Mouse (Mus musculus) B cell, adult 2 months (primary cell): ENCODE data around the gene Acap3.

Source experiments
- DNase-seq, 2 experiments: peaks; one replicate each; pipeline ENCODE4 v3.0.0; 2022

The Acap3 gene

GRCm38 (mm10) chr4:155891551-155892001 lies at the start of gene Acap3, which contains the start of gene Pusl1:
Gene Acap3 (plus strand): TSS chr4:155891822.
Gene Pusl1 (minus strand): TSS chr4:155891781.
- DNase-seq, result peak; percentile 98

- no peak for DNase-seq
Measured at GRCm38 (mm10) chr4:155843231-155843630, 48.4 kb upstream of the Acap3 start.

- peak; percentile 97 to 99 for DNase-seq
Measured at GRCm38 (mm10) chr4:155846871-155847578, 44.6 kb upstream of the Acap3 start, which contains the start of gene Dvl1. Gene Dvl1 (plus strand): TSS chr4:155847402.

GRCm38 (mm10) chr4:155847591-155848352 lies 43.9 kb upstream of the Acap3 start:
- peak; percentile 31 to 42 for DNase-seq

GRCm38 (mm10) chr4:155848434-155849095 lies 43.1 kb upstream of the Acap3 start:
- no peak for DNase-seq

- no peak for DNase-seq
Measured at GRCm38 (mm10) chr4:155849391-155849790, 42.2 kb upstream of the Acap3 start.

- no peak for DNase-seq
Measured at GRCm38 (mm10) chr4:155849792-155850451, 41.7 kb upstream of the Acap3 start.

- DNase-seq, result no peak
Measured at GRCm38 (mm10) chr4:155851368-155851767, 40.3 kb upstream of the Acap3 start.

- DNase-seq, result no peak
Measured at GRCm38 (mm10) chr4:155851951-155852411, 39.6 kb upstream of the Acap3 start.

- DNase-seq, result no peak
Measured at GRCm38 (mm10) chr4:155853421-155853820, 38.2 kb upstream of the Acap3 start.

- DNase-seq, result no peak
Measured at GRCm38 (mm10) chr4:155854991-155855390, 36.6 kb upstream of the Acap3 start.

- DNase-seq, result no peak
Measured at GRCm38 (mm10) chr4:155856071-155856470, 35.6 kb upstream of the Acap3 start.

- DNase-seq, result no peak
Measured at GRCm38 (mm10) chr4:155856881-155857280, 34.7 kb upstream of the Acap3 start.

- DNase-seq, result no peak
Measured at GRCm38 (mm10) chr4:155859318-155859717, 32.3 kb upstream of the Acap3 start.

- DNase-seq, result no peak
Measured at GRCm38 (mm10) chr4:155861787-155862186, 29.8 kb upstream of the Acap3 start.

- no peak for DNase-seq
Measured at GRCm38 (mm10) chr4:155863001-155863400, 28.6 kb upstream of the Acap3 start, which contains the start of gene Tas1r3. Gene Tas1r3 (minus strand): TSS chr4:155863362.

GRCm38 (mm10) chr4:155868614-155869298 lies 22.9 kb upstream of the Acap3 start:
- no peak for DNase-seq

- DNase-seq, result peak; percentile 96
Measured at GRCm38 (mm10) chr4:155869317-155870033, 22.1 kb upstream of the Acap3 start, which contains the start of the genes Cptp and Ints11. Gene Cptp (minus strand): TSS chr4:155869440. Gene Ints11 (plus strand): TSS chr4:155869546.

GRCm38 (mm10) chr4:155871404-155871803 lies 20.2 kb upstream of the Acap3 start:
- DNase-seq, result no peak

GRCm38 (mm10) chr4:155883587-155883986 lies 8.0 kb upstream of the Acap3 start:
- no peak for DNase-seq

- no peak for DNase-seq
Measured at GRCm38 (mm10) chr4:155886330-155886729, 5.3 kb upstream of the Acap3 start.
